Mouse (Mus musculus): Measurements from ENCODE around the gene Vmn1r119.
"Not testable (repeated sequence)": the region's sequence is repeated elsewhere in the genome, so short reads cannot be mapped to it uniquely, and the experiment has no call there.

The Vmn1r119 gene

GRCm38 (mm10) chr7:21012355-21012754 lies at the start of gene Vmn1r119:
Vmn1r119 (minus strand) TSS chr7:21012455.
- not testable (repeated sequence) for DNase-seq

- not testable (repeated sequence) for DNase-seq
Measured at GRCm38 (mm10) chr7:21053684-21054083, 41.4 kb upstream of the Vmn1r119 start, which contains the start of gene Vmn1r120. Vmn1r120 (minus strand) TSS chr7:21053784.

All from lung, postnatal 36 days (tissue).